In genomic region chr11:97954469-97955141, GRCm38 (mm10) we compare ENCODE assay signal across 18 mouse cellular contexts. TPM values are rescaled to one million over a fixed set of nuclear protein-coding genes. Genes with fewer than 3 reads are reported as not detected.
A peak's percentile ranks its signal among the peaks of the same experiment; 100 is the strongest.
DNase-seq lines count a peak whose midpoint lies in the region; ATAC-seq and TF ChIP-seq lines count a peak whose summit lies in the region.
"Had no signal": no experiment of that assay in that cellular context is flagged by ENCODE, and none has a peak within 500 bp of the region (broad histone marks: within the 10 kb centered on the region; RNA-seq: fewer than 3 reads in every experiment).

No protein-coding gene starts in this region.

- peaks cover 27% of the 10 kb centered on the region for H3K79me2 ChIP-seq in MEL (ENCODE audit: control insufficient read depth, insufficient read depth, low read length, poor library complexity)

- no peaks in the 10 kb centered on the region for H3K36me3 ChIP-seq in heart, embryonic 15.5 days
- no peaks in the 10 kb centered on the region for H3K36me3 ChIP-seq in lung, embryonic 14.5 days (ENCODE audit: insufficient read depth)
- peaks cover 0 to 49% of the 10 kb centered on the region in 2 experiments; a peak in 2 of 4 replicates for H3K36me3 ChIP-seq in MEL (ENCODE audit: control insufficient read depth in 1 of 2, insufficient read depth in 2 of 2, low read length in 2 of 2)
- H3K36me3 ChIP-seq: hindbrain, embryonic 12.5 days; intestine, embryonic 15.5 days; limb, embryonic 10.5 days; neural tube, embryonic 15.5 days had no signal

- peak overlapping the region; percentile 23; the same call in 1 of the 2 replicates for H3K4me2 ChIP-seq in heart, embryonic 15.5 days
- peak overlapping the region; percentile 23; the same call in 1 of the 2 replicates for H3K4me2 ChIP-seq in lung, embryonic 14.5 days
- H3K4me2 ChIP-seq: hindbrain, embryonic 12.5 days; intestine, embryonic 15.5 days; neural tube, embryonic 15.5 days had no signal

- peaks cover 14% of the 10 kb centered on the region for H3K4me1 ChIP-seq in heart, embryonic 15.5 days (replicated peaks)
- 0 out of 2 replicates have a peak, but pooled peaks cover 3% of the 10 kb centered on the region for H3K4me1 ChIP-seq in lung, embryonic 14.5 days (ENCODE audit: insufficient read depth)
- H3K4me1 ChIP-seq in MEL (ENCODE audit: control insufficient read depth in 1 of 2, insufficient read depth in 2 of 2, low read length in 2 of 2) = peaks cover 26 to 62% of the 10 kb centered on the region in 2 experiments

- peaks cover 2% of the 10 kb centered on the region; the same call in 1 of the 2 replicates for H3K27me3 ChIP-seq in heart, embryonic 15.5 days
- H3K27me3 ChIP-seq in lung, embryonic 14.5 days (ENCODE audit: insufficient read depth, low read length) = no peaks in the 10 kb centered on the region
- no peaks in the 10 kb centered on the region for H3K27me3 ChIP-seq in MEL (ENCODE audit: control insufficient read depth in 1 of 2, insufficient read depth in 2 of 2, low read length in 2 of 2)
- H3K27me3 ChIP-seq: hindbrain, embryonic 12.5 days; intestine, embryonic 15.5 days; neural tube, embryonic 15.5 days had no signal

- intact Hi-C loops in heart, postnatal 10 days (cut with DNase I) = no loop called here

- TF ChIP-seq CTCF in lung, embryonic 14.5 days (IDR thresholded peaks at IDR 0.05; ENCODE audit: low read depth) = no peak
- no peak for TF ChIP-seq CTCF in MEL (IDR thresholded peaks at IDR 0.05 in 2 of 3, conservative IDR thresholded peaks at IDR 0.05 in 1 of 3; ENCODE audit: control insufficient read depth in 1 of 3, insufficient read depth in 1 of 3, low read depth in 2 of 3, low read length in 3 of 3, poor library complexity in 1 of 3, severe bottlenecking in 1 of 3)

- peak; percentile 26 to 65 for TF ChIP-seq POLR2A in MEL (IDR thresholded peaks at IDR 0.05; ENCODE audit: control insufficient read depth in 1 of 2, insufficient read depth in 1 of 2, low read depth in 1 of 2, low read length in 2 of 2, poor library complexity in 1 of 2)

- H3K9ac ChIP-seq in heart, embryonic 15.5 days = no peak overlapping the region
- no peak overlapping the region; the same call in 1 of the 2 replicates for H3K9ac ChIP-seq in lung, embryonic 14.5 days
- peak overlapping the region; percentile 82 for H3K9ac ChIP-seq in MEL (ENCODE audit: control insufficient read depth, low read depth, low read length, poor library complexity, severe bottlenecking)
- H3K9ac ChIP-seq: hindbrain, embryonic 12.5 days; intestine, embryonic 15.5 days; liver, embryonic 14.5 days; neural tube, embryonic 15.5 days had no signal

- H3K4me3 ChIP-seq in heart, embryonic 15.5 days = no peak overlapping the region
- no peak overlapping the region for H3K4me3 ChIP-seq in lung, embryonic 14.5 days (ENCODE audit: low read depth, low read length)
- H3K4me3 ChIP-seq in MEL (ENCODE audit: control insufficient read depth in 1 of 2, insufficient read depth in 1 of 2, low read depth in 2 of 2, low read length in 2 of 2) = peak overlapping the region; percentile 62 to 73
- H3K4me3 ChIP-seq: hindbrain, embryonic 12.5 days; intestine, embryonic 15.5 days; layer of hippocampus, adult 2 months; limb, embryonic 10.5 days; neural tube, embryonic 15.5 days had no signal

- 34% methylated on average over 14 of the region's 14 CpGs for WGBS in heart, embryonic 15.5 days
- WGBS in lung, embryonic 14.5 days = 38% methylated on average over 14 of the region's 14 CpGs

- H3K9me3 ChIP-seq in heart, embryonic 15.5 days (replicated peaks) = no peaks in the 10 kb centered on the region
- no peaks in the 10 kb centered on the region for H3K9me3 ChIP-seq in lung, embryonic 14.5 days (ENCODE audit: low read depth, low read length)
- H3K9me3 ChIP-seq in MEL (replicated peaks; ENCODE audit: insufficient read depth, low read length) = no peaks in the 10 kb centered on the region
- H3K9me3 ChIP-seq: G1E; hindbrain, embryonic 12.5 days; intestine, embryonic 15.5 days; limb, embryonic 10.5 days; neural tube, embryonic 15.5 days had no signal

- no peak for DNase-seq in heart, postnatal 10 days
- peak; percentile 70 for DNase-seq in lung, embryonic 14.5 days
- DNase-seq in lung, adult 18-20 months = no peak
- peak; percentile 98 for DNase-seq in MEL (ENCODE audit: low read depth, low spot score)
- peak; percentile 53 for DNase-seq in induced T-regulatory cell, adult 2 months (ENCODE audit: low read depth)
- DNase-seq in layer of hippocampus, postnatal 25 days (ENCODE audit: extremely low spot score in 1 of 2, low spot score in 1 of 2) = no peak
- DNase-seq: lung, postnatal 14 days; retina, postnatal 1 day; right cerebral cortex, postnatal 4 days had no signal

- TF ChIP-seq RAD21 in MEL (IDR thresholded peaks at IDR 0.05; ENCODE audit: low read depth, low read length) = no peak

- no peak overlapping the region for H3K27ac ChIP-seq in heart, embryonic 15.5 days
- H3K27ac ChIP-seq in lung, embryonic 14.5 days (ENCODE audit: low read depth) = no peak overlapping the region
- peak overlapping the region; percentile 96 for H3K27ac ChIP-seq in MEL (ENCODE audit: control insufficient read depth, low read depth, low read length)
- H3K27ac ChIP-seq: hindbrain, embryonic 12.5 days; intestine, embryonic 15.5 days; layer of hippocampus, adult 2 months; limb, embryonic 10.5 days; liver, embryonic 14.5 days; neural tube, embryonic 15.5 days had no signal

- peak; percentile 75 to 80 for TF ChIP-seq EP300 in MEL (IDR thresholded peaks at IDR 0.05; ENCODE audit: low read depth in 1 of 2, low read length in 2 of 2)

- no peak for ATAC-seq in heart, embryonic 15.5 days (replicated peaks; ENCODE audit: insufficient number of reproducible peaks, insufficient read depth, low FRiP score, low read depth)
- no peak for ATAC-seq in lung, embryonic 14.5 days (ENCODE audit: insufficient read depth)
- ATAC-seq: forebrain, embryonic 16.5 days; intestine, embryonic 15.5 days had no signal

TF ChIP-seq in MEL, 35 proteins besides CTCF, POLR2A, EP300 and RAD21 (continues in another document):
- 0 out of 2 replicates have a peak, but pooled peaks have one; percentile 31 for TF ChIP-seq CHD1 (IDR thresholded peaks at IDR 0.05; ENCODE audit: low read depth, low read length)
- peak; percentile 71 for TF ChIP-seq NELFE (IDR thresholded peaks at IDR 0.05; ENCODE audit: low read depth, low read length)
- TF ChIP-seq SMC3 (IDR thresholded peaks at IDR 0.05; ENCODE audit: low read depth, low read length) = peak; percentile 13; the same call in 1 of the 2 replicates
- peak; percentile 37; the same call in 1 of the 2 replicates for TF ChIP-seq NRF1 (IDR thresholded peaks at IDR 0.05; ENCODE audit: insufficient read depth, low read depth, low read length, poor library complexity, severe bottlenecking)
- peak; percentile 19; the same call in 1 of the 2 replicates for TF ChIP-seq ZNF384 (IDR thresholded peaks at IDR 0.05; ENCODE audit: low read depth, low read length)
- TF ChIP-seq MYC (IDR thresholded peaks at IDR 0.05; ENCODE audit: low read depth, low read length) = 0 out of 2 replicates have a peak, but pooled peaks have one; percentile 43
- peak; percentile 71; the same call in 1 of the 2 replicates for TF ChIP-seq E2F4 (IDR thresholded peaks at IDR 0.05; ENCODE audit: borderline replicate concordance, low read depth, low read length)
- TF ChIP-seq GABPA (IDR thresholded peaks at IDR 0.05; ENCODE audit: low read depth, low read length) = 0 out of 2 replicates have a peak, but pooled peaks have one; percentile 14
- TF ChIP-seq TCF12 (IDR thresholded peaks at IDR 0.05; ENCODE audit: low read depth, low read length) = peak; percentile 61
- no peak; the same call in 1 of the 2 replicates for TF ChIP-seq UBTF (IDR thresholded peaks at IDR 0.05; ENCODE audit: borderline replicate concordance, insufficient read depth, low read depth, low read length)
- no peak for TF ChIP-seq POLR2AphosphoS5 (IDR thresholded peaks at IDR 0.05; ENCODE audit: borderline replicate concordance, low read depth, low read length)
- TF ChIP-seq ELF1 (IDR thresholded peaks at IDR 0.05; ENCODE audit: low read depth, low read length) = no peak
- no peak for TF ChIP-seq MEF2A (IDR thresholded peaks at IDR 0.05; ENCODE audit: extremely low read depth, insufficient replicate concordance, low read depth, low read length, poor library complexity, severe bottlenecking)
- TF ChIP-seq TAL1 (IDR thresholded peaks at IDR 0.05; ENCODE audit: low read length) = peak; percentile 43
- peak; percentile 67 for TF ChIP-seq MAX (IDR thresholded peaks at IDR 0.05; ENCODE audit: low read length)
- TF ChIP-seq BHLHE40 (IDR thresholded peaks at IDR 0.05; ENCODE audit: borderline replicate concordance, low read depth, low read length) = no peak; the same call in 1 of the 2 replicates
- peak; percentile 87 for TF ChIP-seq SIN3A (IDR thresholded peaks at IDR 0.05; ENCODE audit: low read length)
- TF ChIP-seq HCFC1 (IDR thresholded peaks at IDR 0.05; ENCODE audit: low read depth, low read length) = no peak
- no peak for TF ChIP-seq ZC3H11A (IDR thresholded peaks at IDR 0.05; ENCODE audit: low read depth, low read length)
- TF ChIP-seq MAFK (IDR thresholded peaks at IDR 0.05; ENCODE audit: borderline replicate concordance, low read depth, low read length) = no peak
- TF ChIP-seq GATA1 (IDR thresholded peaks at IDR 0.05; ENCODE audit: low read depth, low read length) = peak; percentile 93
- no peak for TF ChIP-seq CHD2 (IDR thresholded peaks at IDR 0.05; ENCODE audit: low read length)
- peak; percentile 32; the same call in 1 of the 2 replicates for TF ChIP-seq KAT2A (conservative IDR thresholded peaks at IDR 0.05; ENCODE audit: low read depth, low read length)

RNA-seq across cellular contexts. Expression of gene Plxdc1, which starts 31.6 kb away (rescaled TPM):
- polyA plus RNA-seq in heart, embryonic 15.5 days (2015; fragmentation: Nextera tagmentation; extraction: Ambion mirVana) = 0.88 and 2.2 TPM in 2 replicates
- total RNA-seq in heart, postnatal 10 days (2021) = 1 to 10 TPM; 4.8 to 6.9 TPM
- polyA plus RNA-seq in lung, embryonic 14.5 days (2014; fragmentation: Nextera tagmentation; extraction: Ambion mirVana) = 0.53 and 0.64 TPM in 2 replicates
- total RNA-seq in MEL (2012; rRNA removed) = 13.1 and 15.1 TPM in 2 replicates
- 10 to 100 TPM in 1 of 2 experiments, not detected in 1; 24.5 TPM for polyA plus RNA-seq in MEL (2012; ENCODE audit: insufficient read depth in 1 of 2, insufficient read length in 2 of 2, low read depth in 1 of 2, low replicate concordance in 2 of 2, missing spikeins in 1 of 2)
- total RNA-seq in layer of hippocampus, postnatal 25 days (2021) = 1 to 10 TPM; 8.2 to 9.1 TPM
- polyA plus RNA-seq: limb, embryonic 10.5 days had no signal

RNA-seq across cellular contexts. Expression of gene Arl5c, which starts 41.4 kb away (rescaled TPM):
- polyA plus RNA-seq in heart, embryonic 15.5 days (2015; fragmentation: Nextera tagmentation; extraction: Ambion mirVana) = 3.8 and 6.9 TPM in 2 replicates
- total RNA-seq in heart, postnatal 10 days (2021) = 1 to 10 TPM; 1.6 to 1.7 TPM
- 11.4 and 11.5 TPM in 2 replicates for polyA plus RNA-seq in lung, embryonic 14.5 days (2014; fragmentation: Nextera tagmentation; extraction: Ambion mirVana)
- total RNA-seq in MEL (2012; rRNA removed) = 1.2 and 1.3 TPM in 2 replicates
- 10 to 100 TPM in 1 of 2 experiments, not detected in 1; 10.4 TPM for polyA plus RNA-seq in MEL (2012; ENCODE audit: insufficient read depth in 1 of 2, insufficient read length in 2 of 2, low read depth in 1 of 2, low replicate concordance in 2 of 2, missing spikeins in 1 of 2)
- 1 to 10 TPM in 1 of 2 experiments, under 1 TPM in 1; 0.71 to 1.2 TPM for total RNA-seq in layer of hippocampus, postnatal 25 days (2021)
- polyA plus RNA-seq: G1E had no signal

Comparison
In these comparisons a context has a peak if more than half of its experiments do, and no peak if none do; other contexts are left out.
1. DNase-seq: peak in lung, embryonic 14.5 days (single experiment), MEL (single experiment) and induced T-regulatory cell, adult 2 months (single experiment); none in heart, postnatal 10 days (0 of 2), lung, adult 18-20 months (0 of 2) and layer of hippocampus, postnatal 25 days (0 of 2).
2. H3K4me3 ChIP-seq: peak in MEL (2 of 2); none in heart, embryonic 15.5 days (single experiment) and lung, embryonic 14.5 days (single experiment).